Mouse (Mus musculus): ENCODE measurements at regions not wholly inside any gene's neighbourhood (a gene's known extent, or its start where the extent isn't known, plus 50 kb on each side); places are given as distances from the start of the nearest gene placed in this dataset.
A peak's percentile ranks its signal among the peaks of the same experiment; 100 is the strongest.

- DNase-seq (ENCODE audit: low read depth, low spot score), result no peak
Measured at GRCm38 (mm10) chr13:51899319-51900042, 53.0 kb downstream of the Gadd45g start.

DNA sequence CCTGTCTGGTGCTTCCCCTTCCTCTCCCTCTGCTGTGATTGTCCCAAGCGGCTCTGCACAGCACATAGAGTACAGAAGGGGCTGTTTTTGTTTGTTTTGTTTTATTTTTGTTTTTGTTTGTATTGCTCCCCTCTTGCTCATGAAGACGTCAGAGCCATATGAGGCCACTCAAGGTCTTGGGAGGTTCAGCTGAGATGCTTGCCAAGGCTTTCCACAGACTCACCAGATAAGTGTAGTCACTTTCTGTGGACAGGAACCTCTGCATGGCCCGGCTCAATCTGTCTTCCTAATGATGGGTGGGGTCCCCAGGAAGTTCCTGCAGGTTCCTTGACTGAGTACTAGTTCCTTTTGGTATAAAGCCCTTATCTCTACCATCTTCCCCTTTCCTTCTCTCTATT is 53.6 kb downstream of the Gadd45g start:
- DNase-seq (ENCODE audit: low read depth, low spot score), result no peak

DNA sequence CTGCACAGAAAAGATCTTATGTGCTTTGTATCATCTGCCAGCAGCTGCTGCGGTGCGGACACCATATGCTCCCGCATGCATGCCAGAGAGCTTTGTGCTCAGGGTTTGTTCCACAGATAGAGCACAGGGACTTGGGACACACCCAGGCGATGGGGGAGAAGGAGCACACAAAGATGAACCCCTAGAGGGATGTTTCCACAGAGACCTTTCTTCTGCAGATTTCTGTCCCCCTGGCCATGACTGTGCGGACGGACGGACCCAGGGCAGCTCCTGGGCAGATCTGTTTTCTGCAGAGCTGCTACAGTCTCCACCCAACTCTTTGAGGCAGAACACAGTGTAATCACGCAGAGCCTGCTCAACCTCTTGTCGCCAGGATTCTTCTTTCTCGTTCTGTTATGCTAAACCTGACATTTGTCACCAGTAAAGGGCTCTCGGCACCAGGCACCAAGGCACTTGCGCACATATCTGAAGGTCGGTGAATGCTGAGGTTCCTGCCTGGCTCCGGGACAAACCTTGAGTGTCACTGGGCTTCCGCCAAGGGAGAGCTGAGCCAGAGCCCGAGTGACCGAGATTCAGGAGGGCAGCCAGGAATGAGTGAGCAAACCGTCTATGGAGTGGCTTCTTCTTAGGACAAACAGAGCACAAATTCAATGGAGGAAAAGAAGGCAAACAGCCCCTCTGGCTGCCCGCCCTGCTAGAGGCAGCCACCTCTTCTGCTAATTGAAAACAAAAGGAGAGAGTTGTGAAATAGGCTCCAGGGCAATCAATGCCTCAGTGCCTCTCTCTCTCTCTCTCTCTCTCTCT is 56.2 kb downstream of the Gadd45g start:
- DNase-seq (ENCODE audit: low read depth, low spot score), result peak; percentile 53

DNA sequence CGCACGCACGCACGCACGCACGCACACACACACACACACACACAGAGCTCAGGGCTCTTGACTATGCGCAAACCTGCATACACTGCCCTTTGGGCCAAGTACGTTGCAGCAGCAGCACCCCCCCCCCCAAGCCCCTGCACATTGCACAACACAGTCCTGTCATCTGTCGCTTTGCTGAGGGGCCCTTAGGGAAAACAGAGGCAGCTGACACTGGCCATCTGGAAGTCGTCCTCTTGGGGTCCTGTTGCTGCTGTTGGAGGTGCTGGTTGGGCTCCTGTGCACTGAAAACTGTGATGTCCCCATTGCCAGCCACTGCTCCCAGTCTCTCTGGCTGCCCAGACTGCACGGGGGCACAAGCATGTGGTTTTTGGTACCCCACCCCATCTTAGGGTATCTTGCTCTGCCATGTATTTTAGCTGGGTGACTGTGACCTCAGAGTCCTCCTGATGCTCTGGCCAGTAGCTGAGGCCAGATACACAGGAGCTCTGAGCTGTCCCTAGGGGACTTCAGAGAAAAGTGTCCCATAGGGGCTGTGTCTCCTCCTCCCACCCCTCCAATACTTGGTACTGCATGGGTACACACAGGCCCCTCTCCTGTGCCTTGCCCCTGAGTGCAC is 57.0 kb downstream of the Gadd45g start:
- DNase-seq (ENCODE audit: low read depth, low spot score), result no peak

- peak; percentile 30 for DNase-seq (ENCODE audit: low read depth, low spot score)
Measured at GRCm38 (mm10) chr13:51905270-51905669, 58.8 kb downstream of the Gadd45g start.

- DNase-seq (ENCODE audit: low read depth, low spot score), result no peak
Measured at GRCm38 (mm10) chr13:51906103-51906502, 59.6 kb downstream of the Gadd45g start.

- DNase-seq (ENCODE audit: low read depth, low spot score), result no peak
Measured at GRCm38 (mm10) chr13:51908514-51908913, 62.0 kb downstream of the Gadd45g start.

- no peak for DNase-seq (ENCODE audit: low read depth, low spot score)
Measured at GRCm38 (mm10) chr13:51911296-51911998, 65.0 kb downstream of the Gadd45g start.

DNA sequence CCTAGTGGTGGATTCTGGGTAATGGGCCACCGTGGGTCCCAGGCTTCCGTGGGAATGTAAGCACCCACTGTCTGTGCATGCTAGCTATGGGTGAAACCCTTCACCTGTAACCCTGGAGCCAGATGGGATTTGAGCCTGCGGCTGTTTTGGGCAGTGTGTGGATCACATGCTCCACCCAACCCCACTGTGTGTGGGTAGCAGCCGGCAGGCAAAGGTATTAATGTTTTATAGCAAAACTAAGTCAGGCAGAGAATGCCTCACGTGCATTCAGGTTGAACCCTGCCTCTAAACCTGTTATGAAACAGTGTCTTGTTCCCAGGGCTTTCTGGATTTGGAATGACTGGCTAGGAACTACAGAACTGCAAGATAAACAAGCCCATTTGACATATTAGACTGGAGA is 66.0 kb downstream of the Gadd45g start:
- DNase-seq (ENCODE audit: low read depth, low spot score), result no peak

- no peak for DNase-seq (ENCODE audit: low read depth, low spot score)
Measured at GRCm38 (mm10) chr13:51912994-51913393, 66.5 kb downstream of the Gadd45g start.

GRCm38 (mm10) chr13:51916666-51917240 is 70.3 kb downstream of the Gadd45g start:
- DNase-seq (ENCODE audit: low read depth, low spot score), result no peak

GRCm38 (mm10) chr13:51917658-51918057 is 71.2 kb downstream of the Gadd45g start:
- DNase-seq (ENCODE audit: low read depth, low spot score), result no peak

DNA sequence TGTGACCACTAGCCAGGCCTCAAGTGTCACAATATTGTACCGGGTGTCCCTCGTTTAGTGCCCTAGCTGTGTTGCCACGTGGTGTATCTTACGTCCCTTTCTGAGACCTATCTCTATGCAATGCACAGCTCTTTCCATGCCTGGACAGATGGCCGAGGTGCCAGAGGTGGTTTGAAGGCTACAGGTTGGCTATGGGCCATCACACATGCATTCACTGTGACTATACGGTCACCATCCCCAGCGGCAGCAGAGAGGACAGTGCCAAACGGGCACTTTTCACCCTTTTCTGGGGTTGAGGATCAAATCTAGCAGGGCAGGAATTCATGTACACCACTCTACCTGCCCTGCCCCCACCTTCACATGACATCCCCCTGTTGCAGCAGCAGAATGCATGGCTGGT is 71.6 kb downstream of the Gadd45g start:
- DNase-seq (ENCODE audit: low read depth, low spot score), result no peak

- no peak for DNase-seq (ENCODE audit: low read depth, low spot score)
Measured at GRCm38 (mm10) chr13:51918781-51919170, 72.3 kb downstream of the Gadd45g start.

GRCm38 (mm10) chr13:51919171-51919793 is 72.8 kb downstream of the Gadd45g start:
- peak; percentile 72 for DNase-seq (ENCODE audit: low read depth, low spot score)

GRCm38 (mm10) chr13:51919937-51920336 is 73.5 kb downstream of the Gadd45g start:
- peak; percentile 56 for DNase-seq (ENCODE audit: low read depth, low spot score)

- DNase-seq (ENCODE audit: low read depth, low spot score), result peak; percentile 90
Measured at GRCm38 (mm10) chr13:51920511-51921351, 74.3 kb downstream of the Gadd45g start.

DNA sequence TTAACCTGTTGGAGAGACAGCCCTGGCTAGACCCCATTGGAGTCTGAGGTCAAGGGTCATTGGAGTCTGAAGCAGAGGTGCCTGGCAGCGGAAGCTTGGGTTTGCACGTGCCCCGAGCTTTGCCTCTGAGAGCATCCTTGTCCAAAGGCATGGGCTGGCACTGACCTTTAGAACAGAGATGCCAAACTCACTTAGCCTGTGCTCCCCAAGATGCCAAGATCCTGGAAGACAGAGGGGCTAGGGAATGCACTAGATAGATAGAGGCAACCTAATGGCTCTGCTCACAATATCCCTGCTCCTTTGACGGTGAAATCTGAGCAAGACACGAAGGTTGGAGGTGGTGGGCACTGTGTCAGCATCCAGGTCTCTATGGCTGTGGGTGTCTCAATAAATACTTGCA is 75.1 kb downstream of the Gadd45g start:
- no peak for DNase-seq (ENCODE audit: low read depth, low spot score)

DNA sequence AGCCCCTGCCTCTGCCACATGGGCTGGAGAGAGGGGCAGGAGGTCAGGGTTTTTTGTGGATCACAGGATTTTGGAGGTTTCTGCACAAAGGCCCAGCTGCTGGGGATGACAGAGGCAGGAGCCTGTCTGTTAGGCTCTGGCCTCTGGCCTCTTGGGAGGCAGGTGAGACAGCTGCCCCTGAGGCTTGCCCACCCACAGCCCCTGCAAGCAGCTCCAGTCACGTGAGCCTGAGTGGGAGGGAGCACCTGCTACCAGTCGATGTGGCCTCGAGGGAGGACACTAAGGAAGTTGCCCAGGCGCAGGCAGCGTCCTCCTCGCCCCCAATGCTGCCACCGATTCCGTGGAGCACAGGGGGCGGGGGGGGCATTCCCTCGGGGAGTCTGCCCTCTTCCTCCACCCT is 80.3 kb downstream of the Gadd45g start:
- no peak for DNase-seq (ENCODE audit: low read depth, low spot score)

DNA sequence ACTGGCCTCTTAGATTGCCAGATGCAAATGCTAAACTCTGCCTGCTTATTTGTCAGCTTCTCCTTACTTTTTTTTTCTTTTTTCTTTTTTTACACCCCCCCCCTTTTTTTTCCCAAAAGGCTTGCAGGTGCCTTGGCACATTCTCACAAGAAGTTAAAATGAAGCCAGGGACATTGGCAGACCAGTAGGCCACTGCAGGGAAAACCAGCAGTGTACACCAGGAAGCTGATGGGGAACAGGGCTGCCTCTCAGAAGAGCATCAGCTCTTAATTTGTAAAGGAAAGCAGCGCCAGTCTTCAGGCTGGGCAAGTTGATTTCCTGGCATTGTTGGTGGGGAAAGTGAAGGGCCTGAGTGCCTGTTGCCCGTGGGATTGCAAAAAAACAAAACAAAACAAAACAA is 83.3 kb downstream of the Gadd45g start:
- DNase-seq (ENCODE audit: low read depth, low spot score), result no peak

Data from R1 (cell line).